Mouse (Mus musculus): ENCODE data around the gene Sh2d1b1. TPM values are rescaled to one million over a fixed set of nuclear protein-coding genes. Genes with fewer than 3 reads are reported as not detected.

Sh2d1b1 gene
- polyA plus RNA-seq, 1 experiment, result 0.10 TPM

DNA sequence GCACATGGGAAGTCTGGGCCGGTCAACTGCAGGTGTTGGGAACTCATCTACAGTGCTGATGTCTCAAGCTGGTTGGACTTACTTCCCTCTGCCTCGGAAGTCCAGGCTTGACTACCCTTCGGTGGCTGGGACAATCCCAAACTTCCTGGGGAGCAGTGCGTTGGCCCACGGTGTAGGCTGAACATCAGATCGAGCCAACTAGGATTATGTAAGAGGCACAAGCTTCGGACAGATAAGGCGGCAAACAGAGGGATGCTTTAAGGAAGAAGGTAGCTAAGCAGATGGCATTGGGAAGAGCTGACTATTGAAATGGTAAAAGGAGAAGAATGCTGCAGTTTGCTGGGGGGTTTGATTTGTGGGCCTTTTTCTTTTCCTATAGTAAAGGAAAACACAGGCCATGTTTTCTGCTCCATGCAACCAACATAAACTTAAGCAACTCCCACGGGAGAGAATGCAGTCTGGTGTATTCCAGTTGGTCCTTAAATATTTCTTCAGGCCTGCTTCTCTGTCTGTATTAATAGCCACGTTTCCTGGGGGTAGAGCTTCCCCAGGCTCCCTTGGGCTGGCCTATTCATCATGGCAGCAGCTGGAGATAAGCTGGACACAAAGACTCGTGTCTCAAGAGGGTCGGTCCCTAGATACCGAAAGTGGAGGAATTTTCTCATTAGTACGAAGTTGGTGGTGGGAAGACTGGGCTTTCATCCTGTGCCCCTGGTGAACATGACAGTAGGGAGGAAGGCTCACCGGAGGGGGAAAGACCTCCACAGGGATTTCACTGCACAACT is 17.9 kb downstream of the Sh2d1b1 start:
- peak; percentile 17 for DNase-seq (ENCODE audit: low read depth)
- TF ChIP-seq CTCF (IDR thresholded peaks at IDR 0.05; ENCODE audit: borderline replicate concordance, extremely low read depth, insufficient read depth, insufficient read length) (no peak), POLR2A (IDR thresholded peaks at IDR 0.05; ENCODE audit: borderline replicate concordance, extremely low read depth, insufficient read depth, insufficient read length, poor library complexity, severe bottlenecking) (no peak)

DNA sequence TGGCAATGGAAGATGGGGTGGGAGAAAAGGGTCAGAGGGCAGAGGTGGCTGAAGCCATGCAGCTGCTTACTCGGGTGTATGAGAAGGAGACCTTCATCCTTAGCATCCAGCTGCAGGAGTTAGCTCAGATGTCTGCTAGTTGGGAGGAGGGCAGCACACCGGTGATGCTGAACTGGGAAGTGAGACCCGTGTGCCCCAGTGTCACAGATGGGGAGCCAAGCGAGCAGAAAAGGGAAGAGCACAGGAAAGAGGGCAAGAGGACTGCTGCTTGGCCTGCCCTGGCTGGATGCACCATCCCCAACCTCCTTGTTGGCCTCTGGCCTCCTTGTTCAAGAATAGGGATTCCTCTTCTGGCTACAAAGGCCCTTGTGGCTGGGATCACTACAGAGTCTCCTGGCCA is 22.4 kb downstream of the Sh2d1b1 start:
- no peak for TF ChIP-seq POLR2A (IDR thresholded peaks at IDR 0.05; ENCODE audit: borderline replicate concordance, extremely low read depth, insufficient read depth, insufficient read length, poor library complexity, severe bottlenecking)
- DNase-seq (ENCODE audit: low read depth), result no peak

DNA sequence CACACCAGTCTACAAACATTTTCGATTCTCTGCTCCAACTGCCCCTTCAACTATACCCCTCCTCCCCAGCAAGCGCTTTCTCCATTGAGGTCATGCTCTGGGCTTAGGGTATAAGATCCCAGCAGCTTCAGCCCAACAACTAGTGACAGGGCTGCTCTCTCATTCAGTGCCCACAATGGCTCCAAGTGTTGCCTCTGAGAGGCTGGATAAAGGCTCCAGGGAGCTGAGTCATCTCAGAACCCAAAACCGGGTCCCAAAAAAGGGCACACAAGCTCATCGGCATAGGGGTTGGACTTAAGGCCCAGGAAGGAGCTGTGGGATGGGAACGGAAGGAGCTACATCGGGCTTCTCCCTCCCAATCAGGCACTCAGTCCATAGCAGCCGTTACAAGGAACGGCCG is 24.6 kb downstream of the Sh2d1b1 start:
- DNase-seq (ENCODE audit: low read depth), result no peak
- TF ChIP-seq POLR2A (IDR thresholded peaks at IDR 0.05; ENCODE audit: borderline replicate concordance, extremely low read depth, insufficient read depth, insufficient read length, poor library complexity, severe bottlenecking) (no peak), CTCF (IDR thresholded peaks at IDR 0.05; ENCODE audit: borderline replicate concordance, extremely low read depth, insufficient read depth, insufficient read length) (no peak)

DNA sequence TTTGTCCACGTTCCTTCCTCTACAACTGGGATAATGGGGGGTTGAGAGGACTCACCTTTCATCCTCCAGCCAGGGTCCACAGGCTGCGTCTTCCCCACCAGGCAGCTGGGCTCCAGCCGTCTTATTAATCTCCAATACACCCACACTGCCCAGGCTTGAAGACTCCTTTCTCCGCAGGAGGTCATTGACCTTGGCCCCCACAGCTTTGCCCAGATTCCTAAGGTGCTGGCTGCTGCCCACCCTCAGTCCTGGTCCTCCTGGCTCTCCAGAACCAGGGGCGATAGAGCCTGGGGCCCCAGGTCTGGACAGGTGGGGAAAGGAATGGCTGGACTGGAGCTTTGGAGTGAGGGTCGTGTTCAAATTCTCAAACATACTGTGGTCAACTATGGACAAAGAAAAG is 25.3 kb downstream of the Sh2d1b1 start:
- no peak for DNase-seq (ENCODE audit: low read depth)
- TF ChIP-seq POLR2A (IDR thresholded peaks at IDR 0.05; ENCODE audit: borderline replicate concordance, extremely low read depth, insufficient read depth, insufficient read length, poor library complexity, severe bottlenecking), result no peak
- TF ChIP-seq CTCF (IDR thresholded peaks at IDR 0.05; ENCODE audit: borderline replicate concordance, extremely low read depth, insufficient read depth, insufficient read length), result no peak

DNA sequence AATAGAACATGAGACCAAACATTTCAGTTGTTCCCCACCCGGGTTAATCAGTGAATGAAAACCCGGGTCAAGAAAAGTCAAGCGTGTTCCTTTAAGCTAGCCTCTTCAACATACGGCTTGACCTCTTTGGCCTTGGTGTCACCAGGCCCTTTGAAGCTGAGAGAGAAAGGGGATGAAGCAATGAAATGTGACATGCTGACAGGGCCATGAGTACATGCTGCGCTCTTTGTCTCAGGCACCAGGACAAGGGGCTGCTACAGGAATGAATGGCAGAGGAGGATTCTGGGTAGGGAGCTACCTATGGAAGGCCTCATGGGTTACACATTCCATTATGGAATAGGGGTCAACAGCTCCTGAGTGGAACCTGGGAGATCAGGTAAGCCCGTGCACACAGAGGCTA is 26.0 kb downstream of the Sh2d1b1 start:
- no peak for DNase-seq (ENCODE audit: low read depth)
- TF ChIP-seq CTCF (IDR thresholded peaks at IDR 0.05; ENCODE audit: borderline replicate concordance, extremely low read depth, insufficient read depth, insufficient read length) (no peak), POLR2A (IDR thresholded peaks at IDR 0.05; ENCODE audit: borderline replicate concordance, extremely low read depth, insufficient read depth, insufficient read length, poor library complexity, severe bottlenecking) (no peak)

DNA sequence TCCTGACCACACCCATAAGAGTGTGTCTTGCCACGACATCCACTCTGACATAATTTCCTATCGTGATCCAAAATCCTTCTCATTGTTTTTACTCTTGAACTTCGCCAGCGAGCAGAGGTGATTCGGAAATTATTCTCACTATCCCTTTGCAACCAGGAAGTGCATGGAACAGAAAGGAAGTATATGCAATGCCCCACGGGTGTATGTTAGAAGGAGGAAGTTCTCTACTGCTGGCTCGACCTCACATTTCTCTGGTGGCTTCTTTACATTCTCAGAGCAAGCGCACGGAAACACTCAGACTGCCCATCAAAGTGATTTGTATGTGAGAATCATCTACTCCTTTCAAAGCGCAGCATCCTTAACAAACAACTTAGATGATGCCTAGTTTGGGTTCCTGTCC is 27.9 kb downstream of the Sh2d1b1 start:
- no peak for DNase-seq (ENCODE audit: low read depth)
- no peak for TF ChIP-seq CTCF (IDR thresholded peaks at IDR 0.05; ENCODE audit: borderline replicate concordance, extremely low read depth, insufficient read depth, insufficient read length)
- no peak for TF ChIP-seq POLR2A (IDR thresholded peaks at IDR 0.05; ENCODE audit: borderline replicate concordance, extremely low read depth, insufficient read depth, insufficient read length, poor library complexity, severe bottlenecking)

DNA sequence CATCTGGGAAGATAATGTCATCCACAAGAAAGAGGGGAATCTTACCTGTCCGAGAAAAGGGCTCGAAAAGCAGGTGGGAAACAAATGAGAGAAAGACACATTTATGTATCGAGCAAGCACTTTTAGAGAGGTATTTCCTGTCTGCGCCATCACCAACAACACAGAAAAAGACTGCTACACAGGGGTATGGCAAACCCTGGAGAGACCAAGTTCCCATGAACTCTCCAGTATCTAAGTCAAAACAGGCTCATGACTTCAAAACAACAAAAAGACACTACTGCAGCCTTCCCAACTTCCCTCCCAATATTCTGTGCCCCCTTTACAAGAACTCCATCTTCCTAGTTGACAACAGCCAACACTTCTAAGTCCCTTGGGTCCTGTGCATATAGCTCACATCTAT is 29.1 kb downstream of the Sh2d1b1 start, which contains the start of gene Gm7694:
Gm7694 (minus strand) TSS at position 101 of the 400 bp plus-strand sequence.
- no peak for DNase-seq (ENCODE audit: low read depth)
- no peak for TF ChIP-seq POLR2A (IDR thresholded peaks at IDR 0.05; ENCODE audit: borderline replicate concordance, extremely low read depth, insufficient read depth, insufficient read length, poor library complexity, severe bottlenecking)
- no peak for TF ChIP-seq CTCF (IDR thresholded peaks at IDR 0.05; ENCODE audit: borderline replicate concordance, extremely low read depth, insufficient read depth, insufficient read length)

DNA sequence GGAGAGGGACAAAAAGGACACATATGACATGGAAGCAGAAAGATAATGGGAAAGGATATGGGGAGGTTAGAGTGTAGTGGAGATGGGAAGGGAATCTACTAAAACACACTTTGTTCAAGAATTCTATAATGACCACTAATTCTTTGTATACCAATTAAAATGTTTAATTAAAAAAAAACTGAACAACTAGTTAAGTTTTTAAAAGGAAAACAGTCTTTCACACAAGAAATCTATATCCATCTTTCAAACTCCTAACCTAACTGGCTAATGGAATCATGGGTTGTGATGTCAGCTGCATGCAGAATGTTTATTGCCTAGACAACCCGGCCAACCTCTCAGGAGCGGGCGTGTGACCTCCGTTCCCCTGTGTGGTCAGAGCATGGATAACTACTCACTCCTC is 31.4 kb downstream of the Sh2d1b1 start, which contains the start of gene Spata46:
Spata46 (plus strand) TSS at position 301 of the 400 bp plus-strand sequence.
- no peak for DNase-seq (ENCODE audit: low read depth)
- TF ChIP-seq POLR2A (IDR thresholded peaks at IDR 0.05; ENCODE audit: borderline replicate concordance, extremely low read depth, insufficient read depth, insufficient read length, poor library complexity, severe bottlenecking) (no peak), CTCF (IDR thresholded peaks at IDR 0.05; ENCODE audit: borderline replicate concordance, extremely low read depth, insufficient read depth, insufficient read length) (no peak)

DNA sequence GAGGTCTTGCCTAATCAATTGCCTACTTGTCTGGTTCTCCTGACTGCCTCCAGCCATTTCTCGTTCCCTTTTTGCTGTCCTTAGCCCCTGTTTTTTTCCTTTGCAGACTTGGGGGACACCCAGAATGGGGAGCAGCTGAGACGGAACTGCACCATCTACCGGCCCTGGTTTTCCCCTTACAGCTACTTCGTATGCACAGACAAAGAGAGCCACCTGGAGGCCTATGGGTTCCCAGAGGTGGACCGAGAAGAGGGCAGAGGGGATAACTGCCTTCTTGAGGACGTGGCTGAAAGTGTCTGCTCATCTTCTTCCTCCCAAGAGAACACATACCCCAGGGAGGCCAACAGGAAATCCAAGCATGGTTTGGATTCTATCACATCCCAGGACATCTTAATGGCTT is 34.3 kb downstream of the Sh2d1b1 start:
- DNase-seq (ENCODE audit: low read depth), result no peak
- TF ChIP-seq POLR2A (IDR thresholded peaks at IDR 0.05; ENCODE audit: borderline replicate concordance, extremely low read depth, insufficient read depth, insufficient read length, poor library complexity, severe bottlenecking) (no peak), CTCF (IDR thresholded peaks at IDR 0.05; ENCODE audit: borderline replicate concordance, extremely low read depth, insufficient read depth, insufficient read length) (no peak)

DNA sequence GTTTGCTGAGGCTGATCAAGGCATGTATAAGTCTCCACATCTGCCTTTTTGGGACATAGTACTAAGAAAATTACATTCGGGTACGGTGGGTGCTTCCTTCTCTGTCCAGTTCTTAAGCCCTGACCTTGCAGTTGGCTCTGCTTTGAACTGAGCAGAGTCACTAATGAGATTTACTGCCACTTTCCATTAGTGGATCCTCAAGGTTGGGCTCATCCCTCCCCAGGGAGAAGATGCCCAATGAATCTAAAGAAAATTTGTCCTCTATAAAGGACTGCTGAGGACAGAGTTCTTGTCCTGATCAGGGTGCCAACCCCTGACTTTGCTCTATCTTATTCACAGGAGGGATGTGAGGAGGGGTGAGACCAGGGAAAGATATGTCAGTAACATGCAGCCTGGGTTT is 44.9 kb downstream of the Sh2d1b1 start:
- DNase-seq (ENCODE audit: low read depth), result no peak
- no peak for TF ChIP-seq POLR2A (IDR thresholded peaks at IDR 0.05; ENCODE audit: borderline replicate concordance, extremely low read depth, insufficient read depth, insufficient read length, poor library complexity, severe bottlenecking)
- no peak for TF ChIP-seq CTCF (IDR thresholded peaks at IDR 0.05; ENCODE audit: borderline replicate concordance, extremely low read depth, insufficient read depth, insufficient read length)

DNA sequence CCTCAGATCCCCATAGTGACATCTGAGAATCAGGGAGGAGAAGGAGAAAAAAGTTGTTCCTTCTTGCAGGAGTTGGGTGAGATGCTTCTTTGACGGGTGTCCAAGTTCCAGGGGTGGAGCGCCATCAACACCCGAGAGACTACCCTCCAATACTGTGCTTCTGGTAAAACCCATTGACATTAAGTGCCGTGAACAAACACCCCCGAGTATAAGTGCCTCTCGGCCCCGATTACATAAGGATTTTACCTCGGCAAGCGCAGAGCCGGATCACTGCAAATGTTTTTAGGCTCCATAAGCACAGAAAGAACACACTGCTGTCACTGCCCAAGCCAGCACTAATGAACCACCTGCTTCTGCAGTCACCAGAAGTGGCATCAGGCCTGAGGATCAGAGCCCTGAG is 45.9 kb downstream of the Sh2d1b1 start:
- DNase-seq (ENCODE audit: low read depth), result no peak
- TF ChIP-seq POLR2A (IDR thresholded peaks at IDR 0.05; ENCODE audit: borderline replicate concordance, extremely low read depth, insufficient read depth, insufficient read length, poor library complexity, severe bottlenecking) (no peak), CTCF (IDR thresholded peaks at IDR 0.05; ENCODE audit: borderline replicate concordance, extremely low read depth, insufficient read depth, insufficient read length) (no peak)

DNA sequence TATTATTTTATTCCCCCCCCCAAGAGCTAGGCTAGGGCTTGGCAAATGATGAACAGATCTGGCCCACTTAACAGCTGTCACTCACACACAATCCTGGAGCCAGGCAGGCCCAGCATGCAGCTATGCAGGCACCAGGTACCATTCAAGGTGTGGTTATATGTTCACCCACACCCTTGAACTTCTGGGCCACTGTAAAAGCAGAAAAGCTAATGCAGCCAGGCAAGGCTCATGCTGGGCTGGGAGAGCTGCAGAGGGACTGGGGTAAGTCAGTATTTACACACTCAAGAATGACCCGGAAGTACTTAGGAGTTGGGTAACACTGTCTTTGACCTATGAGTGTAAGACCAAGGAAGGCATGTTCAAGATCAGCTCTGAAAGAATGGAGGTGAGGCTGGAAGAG is 47.2 kb downstream of the Sh2d1b1 start:
- TF ChIP-seq POLR2A (IDR thresholded peaks at IDR 0.05; ENCODE audit: borderline replicate concordance, extremely low read depth, insufficient read depth, insufficient read length, poor library complexity, severe bottlenecking), result no peak
- TF ChIP-seq CTCF (IDR thresholded peaks at IDR 0.05; ENCODE audit: borderline replicate concordance, extremely low read depth, insufficient read depth, insufficient read length), result no peak

More for the DNA sequence above, 47.2 kb downstream of the Sh2d1b1 start:
- DNase-seq (ENCODE audit: low read depth), result no peak

Data from brain, embryonic 14.5 days (tissue).